ENCODE assay signal across 8 mouse cellular contexts in the genomic region with DNA sequence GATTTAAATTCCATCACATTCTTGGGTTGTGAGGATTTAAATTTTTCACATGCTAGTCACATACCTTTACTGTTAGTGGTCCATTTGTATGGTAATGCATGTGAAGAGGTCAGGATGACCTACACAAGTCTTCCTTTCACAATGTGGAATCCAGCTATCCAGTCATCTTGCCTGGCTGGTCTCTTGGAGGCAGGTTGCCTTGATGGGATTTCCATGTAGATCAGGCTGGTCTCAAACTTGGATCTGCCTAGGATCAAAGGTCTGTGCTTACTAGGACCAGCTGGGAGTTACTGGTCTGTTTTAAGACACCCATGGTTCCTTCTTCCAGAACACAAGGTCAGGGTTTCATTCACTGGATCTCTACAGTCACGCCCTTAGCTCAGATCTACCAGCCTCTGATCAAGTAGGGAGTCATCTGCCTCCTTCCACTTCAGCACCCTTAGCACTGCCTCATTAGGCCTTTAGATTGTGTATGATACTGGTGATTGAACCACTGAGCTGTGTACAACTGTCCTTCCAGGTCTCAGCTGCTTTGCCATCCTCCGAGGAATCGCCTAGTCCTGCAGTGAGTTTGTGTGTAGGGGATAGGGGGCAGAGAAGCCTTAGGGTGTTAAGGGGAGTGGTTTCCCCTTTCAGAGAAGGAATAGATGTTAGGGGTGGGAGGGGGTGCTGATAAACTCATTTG. TPM values are rescaled to one million over a fixed set of nuclear protein-coding genes. Genes with fewer than 3 reads are reported as not detected.
DNase-seq lines count a peak whose midpoint lies in the region; ATAC-seq and TF ChIP-seq lines count a peak whose summit lies in the region.

No protein-coding gene starts in this region.

- no peaks in the 10 kb centered on the region for H3K9me3 ChIP-seq in forebrain, embryonic 14.5 days (replicated peaks; ENCODE audit: control insufficient read depth, low read length)
- no peaks in the 10 kb centered on the region for H3K9me3 ChIP-seq in limb, embryonic 14.5 days (ENCODE audit: control insufficient read depth, low read length)

- peaks cover 67% of the 10 kb centered on the region for H3K36me3 ChIP-seq in forebrain, embryonic 14.5 days (ENCODE audit: control insufficient read depth, insufficient read depth, low read length)
- H3K36me3 ChIP-seq in limb, embryonic 14.5 days (ENCODE audit: control insufficient read depth, insufficient read depth, low read length), result peaks cover 48% of the 10 kb centered on the region

- DNase-seq in 3T3-L1 (ENCODE audit: low read depth, low spot score) (peak; percentile 75), ES-CJ7 (ENCODE audit: low read depth, low spot score) (peak; percentile 84)
- peak; percentile 24 for DNase-seq in forebrain, embryonic 14.5 days (ENCODE audit: low spot score)
- DNase-seq in limb, embryonic 14.5 days (ENCODE audit: low spot score), result peak; percentile 9
- DNase-seq in retina, embryonic 14.5 days (ENCODE audit: low spot score), result peak; percentile 41
- DNase-seq in gastrocnemius, postnatal 4 days (ENCODE audit: low spot score in 2 of 2), result no peak
- DNase-seq in cerebellum, adult 8-10 months, result no peak
- DNase-seq in frontal cortex, postnatal 10 days (ENCODE audit: low spot score in 2 of 2), result no peak

- H3K9ac ChIP-seq in forebrain, embryonic 14.5 days (ENCODE audit: low read length), result peak overlapping the region; percentile 8; the same call in 1 of the 2 replicates
- no peak overlapping the region for H3K9ac ChIP-seq in limb, embryonic 14.5 days (ENCODE audit: low read depth, low read length, severe bottlenecking)

- H3K4me3 ChIP-seq in forebrain, embryonic 14.5 days (ENCODE audit: low read depth, low read length), result no peak overlapping the region
- H3K4me3 ChIP-seq in limb, embryonic 14.5 days (replicated peaks; ENCODE audit: low read length), result no peak overlapping the region

- H3K4me2 ChIP-seq in forebrain, embryonic 14.5 days (ENCODE audit: low read length), result no peak overlapping the region
- H3K4me2 ChIP-seq in limb, embryonic 14.5 days (replicated peaks; ENCODE audit: low read depth, low read length, severe bottlenecking), result no peak overlapping the region

- H3K27me3 ChIP-seq in forebrain, embryonic 14.5 days (replicated peaks; ENCODE audit: control insufficient read depth, insufficient read depth, low read length), result no peaks in the 10 kb centered on the region
- no peaks in the 10 kb centered on the region for H3K27me3 ChIP-seq in limb, embryonic 14.5 days (ENCODE audit: control insufficient read depth, insufficient read depth, low read length)

- peak; percentile 11; the same call in 1 of the 2 replicates for ATAC-seq in forebrain, embryonic 14.5 days
- ATAC-seq in limb, embryonic 14.5 days (ENCODE audit: low FRiP score, low read depth), result peak; percentile 9; the same call in 1 of the 2 replicates

- H3K27ac ChIP-seq in forebrain, embryonic 14.5 days (ENCODE audit: low read depth, low read length), result peak overlapping the region; percentile 27; the same call in 1 of the 2 replicates
- H3K27ac ChIP-seq in limb, embryonic 14.5 days (replicated peaks; ENCODE audit: low read depth, low read length), result peak overlapping the region; percentile 62

- 9% methylated on average over 3 of the region's 3 CpGs for WGBS in forebrain, embryonic 14.5 days
- WGBS in limb, embryonic 14.5 days, result 13% methylated on average over 3 of the region's 3 CpGs

- peaks cover 11% of the 10 kb centered on the region for H3K4me1 ChIP-seq in forebrain, embryonic 14.5 days (ENCODE audit: control insufficient read depth, insufficient read depth, low read length)
- peaks cover 9% of the 10 kb centered on the region; the same call in 1 of the 2 replicates for H3K4me1 ChIP-seq in limb, embryonic 14.5 days (ENCODE audit: control insufficient read depth, insufficient read depth, low read length)

- TF ChIP-seq POLR2A in limb, embryonic 14.5 days (IDR thresholded peaks at IDR 0.05; ENCODE audit: borderline replicate concordance, extremely low read depth, insufficient read depth, insufficient read length), result peak; percentile 45; the same call in 1 of the 2 replicates

RNA-seq across cellular contexts. Expression of a gene that starts 5.2 kb away (rescaled TPM):
- polyA plus RNA-seq in forebrain, embryonic 14.5 days (2014; fragmentation: Nextera tagmentation; extraction: Ambion mirVana), result 10.5 and 17.8 TPM in 2 replicates
- 5.2 and 5.4 TPM in 2 replicates for polyA plus RNA-seq in limb, embryonic 14.5 days (2012; rRNA removed)
- polyA plus RNA-seq in limb, embryonic 14.5 days (2014; fragmentation: Nextera tagmentation; extraction: Ambion mirVana), result 6.9 and 9.3 TPM in 2 replicates
- total RNA-seq in gastrocnemius, postnatal 4 days (2021), result 10 to 100 TPM; 14.2 to 15.6 TPM

RNA-seq across cellular contexts. Expression of a gene that starts 30.6 kb away (rescaled TPM):
- polyA plus RNA-seq in forebrain, embryonic 14.5 days (2014; fragmentation: Nextera tagmentation; extraction: Ambion mirVana), result 38.4 and 41.3 TPM in 2 replicates
- polyA plus RNA-seq in limb, embryonic 14.5 days (2012; rRNA removed), result 14.7 and 19.7 TPM in 2 replicates
- polyA plus RNA-seq in limb, embryonic 14.5 days (2014; fragmentation: Nextera tagmentation; extraction: Ambion mirVana), result 22.6 and 23.8 TPM in 2 replicates
- total RNA-seq in gastrocnemius, postnatal 4 days (2021), result 10 to 100 TPM; 13.9 to 15.3 TPM

RNA-seq across cellular contexts. Expression of a gene that starts 30.6 kb away (rescaled TPM):
- polyA plus RNA-seq in forebrain, embryonic 14.5 days (2014; fragmentation: Nextera tagmentation; extraction: Ambion mirVana), result 22.7 and 27.5 TPM in 2 replicates
- 13.1 and 13.3 TPM in 2 replicates for polyA plus RNA-seq in limb, embryonic 14.5 days (2012; rRNA removed)
- 25.7 and 27.3 TPM in 2 replicates for polyA plus RNA-seq in limb, embryonic 14.5 days (2014; fragmentation: Nextera tagmentation; extraction: Ambion mirVana)
- total RNA-seq in gastrocnemius, postnatal 4 days (2021), result 1 to 10 TPM; 4.9 to 5.2 TPM

Comparison
In these comparisons a context has a peak if more than half of its experiments do, and no peak if none do; other contexts are left out.
1. DNase-seq: peak in 3T3-L1 (single experiment), ES-CJ7 (single experiment), forebrain, embryonic 14.5 days (single experiment), limb, embryonic 14.5 days (single experiment) and retina, embryonic 14.5 days (single experiment); none in gastrocnemius, postnatal 4 days (0 of 2), cerebellum, adult 8-10 months (single experiment) and frontal cortex, postnatal 10 days (0 of 2).